Mouse (Mus musculus) liver, embryonic 12.5 days (tissue): Measurements from ENCODE around the gene Mboat7. TPM values are rescaled to one million over a fixed set of nuclear protein-coding genes. Genes with fewer than 3 reads are reported as not detected.

Experiments used
- ATAC-seq: fragments of 200-750 bp; cut with Nextera tagmentation; 2 replicates; pipeline ENCODE4 v1.8.0; 2017; ENCODE audit warnings: moderate number of reproducible peaks, mild to moderate bottlenecking, moderate library complexity
- H3K27ac ChIP-seq: fragments of 300-500 bp; sonication (generic); 2 replicates; pipeline ENCODE4 v1.5.1; 2016; ENCODE audit warnings: mild to moderate bottlenecking
- H3K27me3 ChIP-seq: fragments of 300-500 bp; sonication (generic); replicated peaks from 2 replicates; pipeline ENCODE4 v1.6.1; 2016; ENCODE audit warnings: mild to moderate bottlenecking, moderate library complexity
- H3K36me3 ChIP-seq: fragments of 300-500 bp; sonication (generic); 2 replicates; pipeline ENCODE4 v1.6.1; 2016; ENCODE audit warnings: mild to moderate bottlenecking, moderate library complexity
- H3K4me1 ChIP-seq: fragments of 300-500 bp; sonication (generic); 2 replicates; pipeline ENCODE4 v1.6.1; 2016
- H3K4me2 ChIP-seq: fragments of 300-500 bp; sonication (generic); 2 replicates; pipeline ENCODE4 v1.6.1; 2016; ENCODE audit warnings: mild to moderate bottlenecking, moderate library complexity
- H3K4me3 ChIP-seq: fragments of 300-500 bp; sonication (generic); 2 replicates; pipeline ENCODE4 v1.5.1; 2016; ENCODE audit warnings: mild to moderate bottlenecking, moderate library complexity
- H3K9ac ChIP-seq: fragments of 300-500 bp; sonication (generic); 2 replicates; pipeline ENCODE4 v1.6.1; 2016; ENCODE audit warnings: mild to moderate bottlenecking, moderate library complexity
- H3K9me3 ChIP-seq: fragments of 300-500 bp; sonication (generic); replicated peaks from 2 replicates; pipeline ENCODE4 v1.6.1; 2016; ENCODE audit warnings: mild to moderate bottlenecking, moderate library complexity
- WGBS: fragments of 180-500 bp; shearing (Covaris S2); methylation state at CpG from one replicate; pipeline ENCODE4 v1.1.7; 2016; ENCODE audit not compliant: insufficient replicate concordance; 5-methylcytosine and 5-hydroxymethylcytosine counted together
- polyA plus RNA-seq: library from polyadenylated mRNA; unstranded; fragments of >200 nt; fragmentation: Nextera tagmentation; extraction: Ambion mirVana; gene quantifications from 2 replicates; pipeline ENCODE4 v1.2.1, GENCODE M21; 2016

The Mboat7 gene
- polyA plus RNA-seq, 1 experiment from 2014 or later = 24.9 TPM

GRCm38 (mm10) chr7:3658578-3658977 is 34.7 kb downstream of the Mboat7 start:
- H3K9ac ChIP-seq = no peak overlapping the region
- H3K27ac ChIP-seq = no peak overlapping the region
- WGBS = 85% methylated on average over 14 of the region's 14 CpGs
- H3K4me3 ChIP-seq = no peak overlapping the region
- no peak overlapping the region for H3K4me2 ChIP-seq
- no peak for ATAC-seq
- peaks cover 100% of the 10 kb centered on the region for H3K36me3 ChIP-seq
- H3K9me3 ChIP-seq = no peaks in the 10 kb centered on the region
- peaks cover 13% of the 10 kb centered on the region for H3K4me1 ChIP-seq
- H3K27me3 ChIP-seq = no peaks in the 10 kb centered on the region

GRCm38 (mm10) chr7:3656966-3657365 is 36.4 kb downstream of the Mboat7 start:
- no peak overlapping the region for H3K4me3 ChIP-seq
- H3K36me3 ChIP-seq = peaks cover 100% of the 10 kb centered on the region
- no peak overlapping the region for H3K9ac ChIP-seq
- H3K4me2 ChIP-seq = no peak overlapping the region
- no peaks in the 10 kb centered on the region for H3K9me3 ChIP-seq
- no peak for ATAC-seq
- H3K27ac ChIP-seq = no peak overlapping the region
- H3K27me3 ChIP-seq = no peaks in the 10 kb centered on the region
- 0 out of 2 replicates have a peak, but pooled peaks cover 3% of the 10 kb centered on the region for H3K4me1 ChIP-seq
- 83% methylated on average over 4 of the region's 4 CpGs for WGBS

- Histone ChIP-seq H3K27ac (peak overlapping the region; percentile 90; the same call in 1 of the 2 replicates), H3K36me3 (peaks cover 57% of the 10 kb centered on the region), H3K9ac (peak overlapping the region; percentile 99), H3K9me3 (no peaks in the 10 kb centered on the region), H3K27me3 (no peaks in the 10 kb centered on the region), H3K4me1 (peaks cover 50% of the 10 kb centered on the region), H3K4me3 (peak overlapping the region; percentile 97), H3K4me2 (peak overlapping the region; percentile 84)
- WGBS = 52% methylated on average over 4 of the region's 4 CpGs
- no peak for ATAC-seq
Observed at GRCm38 (mm10) chr7:3646641-3647040, 46.7 kb downstream of the Mboat7 start.

DNA sequence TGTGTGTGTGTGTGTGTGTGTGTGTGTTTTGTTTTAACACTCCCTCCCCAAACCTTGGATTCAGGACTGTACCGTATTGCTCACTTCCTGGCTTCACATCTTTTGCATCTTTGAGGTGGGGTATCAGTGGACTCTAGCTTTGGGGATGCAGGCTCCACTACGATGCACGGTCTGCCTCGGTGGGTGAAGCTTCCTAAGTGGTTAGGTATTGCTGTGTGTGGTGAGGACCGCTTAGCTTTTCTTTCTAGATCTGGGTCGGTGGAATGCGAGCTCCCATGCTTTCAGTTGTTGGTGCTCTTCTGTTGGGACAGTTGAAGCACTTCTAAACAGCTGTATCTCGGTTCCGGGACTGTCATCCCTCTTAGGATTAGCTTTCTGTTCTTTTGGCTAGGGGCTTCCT is 47.1 kb downstream of the Mboat7 start:
- WGBS = 12% methylated on average over 9 of the region's 9 CpGs
- no peak for ATAC-seq

DNA sequence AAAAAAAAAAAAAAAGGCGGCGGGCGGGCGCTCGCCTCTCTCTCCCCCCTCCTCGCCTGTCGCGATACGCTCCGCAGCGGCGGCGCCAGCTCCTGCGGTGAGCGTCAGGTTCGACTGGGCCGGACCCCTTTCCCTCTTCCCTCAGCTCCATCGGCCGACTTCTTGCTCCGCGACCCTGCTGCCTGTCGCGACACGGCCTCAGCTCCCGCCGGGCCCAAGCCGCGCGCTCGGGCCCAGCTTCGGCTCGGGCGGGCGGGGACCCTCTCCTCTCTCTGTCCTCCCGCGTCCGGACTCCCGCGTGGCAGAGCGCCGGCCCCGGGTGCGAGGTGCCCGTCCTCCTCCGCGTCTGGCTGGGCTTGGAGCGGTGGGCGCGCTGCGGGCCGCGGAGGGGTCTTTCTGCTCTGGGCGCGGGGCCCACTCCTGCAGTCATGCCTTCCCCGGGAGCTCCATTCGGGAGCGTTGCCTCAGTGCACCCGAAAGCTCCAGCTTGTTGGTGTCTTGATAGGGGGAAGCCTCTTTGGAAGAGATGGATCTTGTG is 47.8 kb downstream of the Mboat7 start:
- peak overlapping the region; percentile 97 for H3K4me3 ChIP-seq
- H3K4me2 ChIP-seq = peak overlapping the region; percentile 84
- under 1% methylated on average over 54 of the region's 58 CpGs for WGBS
- peak overlapping the region; percentile 99 for H3K9ac ChIP-seq
- H3K27me3 ChIP-seq = no peaks in the 10 kb centered on the region
- no peaks in the 10 kb centered on the region for H3K9me3 ChIP-seq
- peak overlapping the region; percentile 90 for H3K27ac ChIP-seq
- H3K4me1 ChIP-seq = peaks cover 50% of the 10 kb centered on the region
- H3K36me3 ChIP-seq = peaks cover 57% of the 10 kb centered on the region
- ATAC-seq = no peak

More for the DNA sequence above, 47.1 kb downstream of the Mboat7 start:
- Histone ChIP-seq H3K4me2 (peak overlapping the region; percentile 84), H3K27me3 (no peaks in the 10 kb centered on the region), H3K9me3 (no peaks in the 10 kb centered on the region), H3K4me1 (peaks cover 50% of the 10 kb centered on the region), H3K4me3 (peak overlapping the region; percentile 97), H3K27ac (peak overlapping the region; percentile 90), H3K9ac (peak overlapping the region; percentile 99), H3K36me3 (peaks cover 57% of the 10 kb centered on the region)

DNA sequence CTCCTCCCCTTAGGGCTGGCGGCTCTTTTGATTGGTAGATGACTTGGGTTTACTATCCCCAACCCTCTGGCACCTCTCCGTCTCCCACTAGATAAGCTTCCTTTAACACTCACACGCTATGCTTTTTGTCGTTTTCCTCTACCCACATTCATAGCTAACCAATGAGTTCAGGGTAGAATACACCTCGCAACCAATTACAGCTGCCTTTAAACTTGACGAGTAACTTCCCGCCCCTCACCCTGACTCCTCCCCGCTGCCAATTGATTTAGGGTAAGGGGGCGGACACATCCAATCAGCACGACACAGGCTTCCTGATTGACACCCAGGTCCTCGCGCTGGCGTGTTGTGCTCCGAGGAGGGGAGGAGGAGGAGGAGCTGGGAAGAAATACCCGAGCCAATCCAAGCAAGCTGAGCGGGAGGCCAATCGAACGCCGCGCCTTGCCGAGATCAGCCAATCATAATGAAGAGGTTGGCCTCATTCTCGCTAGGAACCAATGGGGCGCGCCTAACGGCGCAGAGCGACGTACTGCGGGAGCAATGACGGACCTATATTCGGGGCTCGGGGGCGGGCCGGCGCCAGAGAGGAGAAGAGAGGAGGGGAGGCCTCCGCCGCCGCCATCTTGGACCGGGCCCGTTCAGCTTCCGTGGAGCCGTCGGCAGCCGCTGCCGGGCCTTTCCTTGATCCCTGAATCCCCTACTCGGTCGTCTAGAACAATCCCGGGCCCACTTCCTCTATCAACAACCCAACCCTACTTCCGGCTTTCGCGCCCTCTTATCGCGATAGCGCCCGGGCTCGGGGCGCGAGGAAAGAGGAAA is 48.4 kb downstream of the Mboat7 start, which contains the start of gene Cnot3:
Cnot3 (plus strand) TSS at position 597 of the 816 bp plus-strand sequence.
- Histone ChIP-seq H3K4me3 (peak within 1 kb of the TSS; percentile 97), H3K9me3 (no peaks in the 10 kb centered on the region), H3K9ac (peak within 1 kb of the TSS; percentile 99), H3K4me1 (peaks cover 50% of the 10 kb centered on the region), H3K27me3 (no peaks in the 10 kb centered on the region), H3K36me3 (peaks cover 57% of the 10 kb centered on the region), H3K27ac (peak within 1 kb of the TSS; percentile 91), H3K4me2 (peak within 1 kb of the TSS; percentile 84)
- peak; percentile 96 for ATAC-seq
- WGBS = under 1% methylated on average over 51 of the region's 58 CpGs

- Histone ChIP-seq H3K4me1 (peaks cover 47% of the 10 kb centered on the region), H3K4me3 (peak overlapping the region; percentile 97), H3K36me3 (peaks cover 59% of the 10 kb centered on the region), H3K27me3 (no peaks in the 10 kb centered on the region), H3K27ac (peak overlapping the region; percentile 91), H3K9me3 (no peaks in the 10 kb centered on the region), H3K9ac (peak overlapping the region; percentile 42; the same call in 1 of the 2 replicates), H3K4me2 (peak overlapping the region; percentile 76)
- WGBS = 2% methylated on average over 11 of the region's 11 CpGs
- ATAC-seq = no peak
Observed at GRCm38 (mm10) chr7:3644348-3644671, 49.0 kb downstream of the Mboat7 start.

- Histone ChIP-seq H3K9ac (no peak overlapping the region), H3K4me2 (peak overlapping the region; percentile 76), H3K4me3 (peak overlapping the region; percentile 97), H3K27me3 (no peaks in the 10 kb centered on the region), H3K4me1 (peaks cover 43% of the 10 kb centered on the region), H3K36me3 (peaks cover 60% of the 10 kb centered on the region), H3K9me3 (no peaks in the 10 kb centered on the region), H3K27ac (peak overlapping the region; percentile 91)
- ATAC-seq = no peak
- 12% methylated on average over 9 of the region's 9 CpGs for WGBS
Observed at GRCm38 (mm10) chr7:3643843-3644242, 49.5 kb downstream of the Mboat7 start.

DNA sequence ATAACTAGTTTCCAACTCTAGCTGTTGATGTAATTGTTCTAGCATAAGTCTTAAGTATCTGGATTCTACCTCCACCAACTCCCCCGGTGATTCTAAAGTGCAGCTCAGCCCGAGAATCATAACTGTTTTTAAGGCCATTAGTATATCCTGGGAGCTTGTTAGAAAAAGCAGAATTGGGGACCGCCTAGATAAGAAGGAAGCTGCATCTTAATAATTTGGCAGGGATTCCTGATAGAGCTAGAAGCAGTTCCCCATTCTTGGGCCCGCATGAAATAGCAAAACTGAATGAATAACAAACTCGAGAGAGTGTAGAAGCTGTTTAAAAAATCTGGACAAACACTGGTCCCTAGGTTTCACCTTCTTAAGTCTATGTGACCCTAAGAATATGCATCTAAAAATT is 49.9 kb downstream of the Mboat7 start:
- peaks cover 60% of the 10 kb centered on the region for H3K36me3 ChIP-seq
- H3K27ac ChIP-seq = no peak overlapping the region
- H3K9me3 ChIP-seq = no peaks in the 10 kb centered on the region
- H3K4me2 ChIP-seq = peak overlapping the region; percentile 76
- H3K4me3 ChIP-seq = no peak overlapping the region
- 38% methylated on average over 5 of the region's 5 CpGs for WGBS
- H3K4me1 ChIP-seq = peaks cover 38% of the 10 kb centered on the region
- no peak overlapping the region for H3K9ac ChIP-seq
- no peaks in the 10 kb centered on the region for H3K27me3 ChIP-seq
- no peak for ATAC-seq

- Histone ChIP-seq H3K36me3 (peaks cover 74% of the 10 kb centered on the region), H3K27ac (peak overlapping the region; percentile 84; the same call in 1 of the 2 replicates)
- ATAC-seq = no peak
Observed at GRCm38 (mm10) chr7:3630478-3630815, 62.9 kb downstream of the Mboat7 start.

GRCm38 (mm10) chr7:3629543-3630477 is 63.5 kb downstream of the Mboat7 start, which contains the start of the genes Tfpt and Prpf31:
Tfpt (minus strand) TSS chr7:3629929.
Prpf31 (plus strand) TSS chr7:3629985.
- ATAC-seq = peak; percentile 88
- Histone ChIP-seq H3K27me3 (no peaks in the 10 kb centered on the region), H3K4me2 (peak within 1 kb of the TSS; percentile 95), H3K4me1 (peaks cover 26% of the 10 kb centered on the region), H3K9ac (peak within 1 kb of the TSS; percentile 79), H3K4me3 (peak within 1 kb of the TSS; percentile 73), H3K36me3 (peaks cover 74% of the 10 kb centered on the region), H3K9me3 (no peaks in the 10 kb centered on the region), H3K27ac (peak within 1 kb of the TSS; percentile 84)
- under 1% methylated on average over 47 of the region's 47 CpGs for WGBS

More at GRCm38 (mm10) chr7:3630478-3630815, 62.9 kb downstream of the Mboat7 start:
- Histone ChIP-seq H3K9me3 (no peaks in the 10 kb centered on the region), H3K4me3 (peak overlapping the region; percentile 73), H3K4me1 (peaks cover 26% of the 10 kb centered on the region), H3K27me3 (no peaks in the 10 kb centered on the region), H3K4me2 (peak overlapping the region; percentile 95), H3K9ac (peak overlapping the region; percentile 79)
- WGBS = 37% methylated on average over 3 of the region's 3 CpGs
